Mouse (Mus musculus) CH12.LX (cell line): ENCODE results near the gene Actrt2. TPM values are rescaled to one million over a fixed set of nuclear protein-coding genes. Genes with fewer than 3 reads are reported as not detected.

ENCODE experiments used
- DNase-seq: peaks from one replicate; pipeline ENCODE4 v3.0.0-alpha.2; 2013; ENCODE audit errors: extremely low read depth
- H3K27ac ChIP-seq: 2 replicates; pipeline ENCODE4 v1.5.1; 2012; ENCODE audit warnings: low read depth, mild to moderate bottlenecking, control low read depth, moderate library complexity; ENCODE audit not compliant: insufficient read depth
- H3K27me3 ChIP-seq: replicated peaks from 2 replicates; pipeline ENCODE3; 2012; ENCODE audit warnings: inconsistent platforms
- H3K36me3 ChIP-seq, 2 experiments: replicated peaks in 1 of 2; 2 replicates each; pipeline versions ENCODE3 to v1.6.1; 2012; ENCODE audit warnings: inconsistent platforms in 1 of 2, low read length in 1 of 2, mild to moderate bottlenecking in 1 of 2, mixed read lengths in 1 of 2, moderate library complexity in 1 of 2; ENCODE audit not compliant: control insufficient read depth in 1 of 2, insufficient read depth in 1 of 2
- H3K4me1 ChIP-seq, 2 experiments: 2 replicates each; pipeline ENCODE4 v1.6.1; 2012; ENCODE audit warnings: inconsistent platforms in 1 of 2, moderate library complexity in 1 of 2; ENCODE audit not compliant: insufficient read depth in 2 of 2, control insufficient read depth in 1 of 2
- H3K4me2 ChIP-seq: 2 replicates; pipeline ENCODE4 v1.6.1; 2012; ENCODE audit warnings: low read depth, mild to moderate bottlenecking, control low read depth; ENCODE audit not compliant: poor library complexity, insufficient read depth, severe bottlenecking
- H3K4me3 ChIP-seq, 3 experiments: fragments of 150-350 bp in 1 of 3; sonication (generic) in 1 of 3; replicated peaks in 1 of 3; 2 replicates each; pipeline versions ENCODE3 to v1.5.1; 2011 to 2012; ENCODE audit warnings: low read depth in 2 of 3, low read length in 2 of 3, mild to moderate bottlenecking in 2 of 3, moderate library complexity in 2 of 3, control low read depth in 1 of 3, improper control_type of control experiment in 1 of 3, inconsistent platforms in 1 of 3, mixed read lengths in 1 of 3; ENCODE audit not compliant: poor library complexity in 1 of 3
- H3K79me2 ChIP-seq: replicated peaks from 2 replicates; pipeline ENCODE4 v1.6.1; 2012; ENCODE audit warnings: mild to moderate bottlenecking, moderate library complexity; ENCODE audit not compliant: control insufficient read depth, poor library complexity, insufficient read depth, severe bottlenecking; ENCODE audit errors: extremely low read depth
- H3K9ac ChIP-seq: 2 replicates; pipeline ENCODE4 v1.6.1; 2012; ENCODE audit warnings: low read depth, mild to moderate bottlenecking, control low read depth, moderate library complexity; ENCODE audit not compliant: insufficient read depth
- H3K9me3 ChIP-seq: replicated peaks from 2 replicates; pipeline ENCODE3; 2012; ENCODE audit warnings: low read length, inconsistent platforms, mixed read lengths
- CHD1 ChIP-seq: IDR thresholded peaks from 2 replicates; pipeline ENCODE4 v1.6.1; 2012; ENCODE audit warnings: low read depth, low read length, improper control_type of control experiment, inconsistent platforms
- CHD2 ChIP-seq: IDR thresholded peaks from 2 replicates; pipeline ENCODE4 v1.6.1; 2011; ENCODE audit warnings: low read length, improper control_type of control experiment
- ELF1 ChIP-seq: IDR thresholded peaks from 2 replicates; pipeline ENCODE4 v1.6.1; 2014; ENCODE audit warnings: low read depth, mild to moderate bottlenecking, inconsistent platforms, low read length, improper control_type of control experiment
- ETS1 ChIP-seq: conservative IDR thresholded peaks from 2 replicates; pipeline ENCODE4 v1.6.1; 2012; ENCODE audit warnings: low read depth, mild to moderate bottlenecking, inconsistent platforms, low read length, improper control_type of control experiment, moderate library complexity
- GABPA ChIP-seq: IDR thresholded peaks from 2 replicates; pipeline ENCODE4 v1.6.1; 2012; ENCODE audit warnings: low read depth, low read length, improper control_type of control experiment, inconsistent platforms; ENCODE audit not compliant: insufficient replicate concordance
- HCFC1 ChIP-seq: IDR thresholded peaks from 2 replicates; pipeline ENCODE4 v1.6.1; 2012; ENCODE audit warnings: low read depth, mild to moderate bottlenecking, inconsistent platforms, low read length, improper control_type of control experiment
- IRF4 ChIP-seq: IDR thresholded peaks from 2 replicates; pipeline ENCODE4 v1.6.1; 2014; ENCODE audit warnings: low read depth, mild to moderate bottlenecking, inconsistent platforms, low read length, improper control_type of control experiment
- JUN ChIP-seq: IDR thresholded peaks from 2 replicates; pipeline ENCODE4 v1.6.1; 2011; ENCODE audit warnings: low read depth, mild to moderate bottlenecking, low read length, improper control_type of control experiment, moderate library complexity; ENCODE audit not compliant: insufficient read depth
- JUND ChIP-seq: conservative IDR thresholded peaks from 2 replicates; pipeline ENCODE4 v1.6.1; 2011; ENCODE audit warnings: low read depth, low read length, improper control_type of control experiment
- KAT2A ChIP-seq: IDR thresholded peaks from 2 replicates; pipeline ENCODE4 v1.6.1; 2012; ENCODE audit warnings: low read length, improper control_type of control experiment, inconsistent platforms; ENCODE audit not compliant: insufficient replicate concordance
- MAFK ChIP-seq: IDR thresholded peaks from 2 replicates; pipeline ENCODE4 v1.6.1; 2011; ENCODE audit warnings: low read length, improper control_type of control experiment; ENCODE audit not compliant: insufficient replicate concordance
- MAZ ChIP-seq: IDR thresholded peaks from 2 replicates; pipeline ENCODE4 v1.6.1; 2012; ENCODE audit warnings: low read depth, mild to moderate bottlenecking, inconsistent platforms, low read length, improper control_type of control experiment, moderate library complexity
- MYC ChIP-seq: IDR thresholded peaks from 2 replicates; pipeline ENCODE4 v1.6.1; 2011; ENCODE audit warnings: low read depth, mild to moderate bottlenecking, improper control_type of control experiment, low read length
- NELFE ChIP-seq: IDR thresholded peaks from 2 replicates; pipeline ENCODE4 v1.6.1; 2011; ENCODE audit warnings: low read depth, low read length, improper control_type of control experiment
- POLR2A ChIP-seq: IDR thresholded peaks from 2 replicates; pipeline ENCODE4 v1.6.1; 2011; ENCODE audit warnings: low read depth, mild to moderate bottlenecking, improper control_type of control experiment, low read length
- POLR2AphosphoS2 ChIP-seq: IDR thresholded peaks from 2 replicates; pipeline ENCODE4 v1.6.1; 2011; ENCODE audit warnings: low read depth, low read length, improper control_type of control experiment
- RCOR1 ChIP-seq: conservative IDR thresholded peaks from 2 replicates; pipeline ENCODE4 v1.6.1; 2012; ENCODE audit warnings: low read depth, mild to moderate bottlenecking, inconsistent platforms, low read length, improper control_type of control experiment
- SIN3A ChIP-seq: IDR thresholded peaks from 2 replicates; pipeline ENCODE4 v1.6.1; 2012; ENCODE audit warnings: low read length, improper control_type of control experiment, inconsistent platforms
- TBP ChIP-seq: conservative IDR thresholded peaks from 2 replicates; pipeline ENCODE4 v1.6.1; 2011; ENCODE audit warnings: low read depth, low read length, improper control_type of control experiment
- TCF12 ChIP-seq: IDR thresholded peaks from 2 replicates; pipeline ENCODE4 v1.6.1; 2014; ENCODE audit warnings: low read depth, mild to moderate bottlenecking, inconsistent platforms, low read length, improper control_type of control experiment
- USF1 ChIP-seq: IDR thresholded peaks from 2 replicates; pipeline ENCODE4 v1.6.1; 2014; ENCODE audit warnings: low read depth, mild to moderate bottlenecking, inconsistent platforms, low read length, improper control_type of control experiment
- ZC3H11A ChIP-seq: IDR thresholded peaks from 2 replicates; pipeline ENCODE4 v1.6.1; 2012; ENCODE audit warnings: low read depth, mild to moderate bottlenecking, inconsistent platforms, low read length, improper control_type of control experiment
- ZKSCAN1 ChIP-seq: IDR thresholded peaks from 2 replicates; pipeline ENCODE4 v1.6.1; 2012; ENCODE audit warnings: low read depth, inconsistent platforms, low read length, improper control_type of control experiment, borderline replicate concordance
- ZNF384 ChIP-seq: IDR thresholded peaks from 2 replicates; pipeline ENCODE4 v1.6.1; 2012; ENCODE audit warnings: low read depth, low read length, improper control_type of control experiment, inconsistent platforms
- dilution Hi-C: fragments of 300-500 bp; cut with MboI; formaldehyde crosslinking; loops from 2 replicates; pipeline ENCODE4 v1.14.3; 2020; ENCODE audit warnings: low sequenced_read_pairs; ENCODE audit not compliant: extremely low pct_unique_long_range_greater_than_20kb, extremely low pct_ligation_motif_present
- in situ Hi-C: fragments of 300-500 bp; cut with MboI; formaldehyde crosslinking; loops from 3 replicates; pipeline ENCODE4 v1.14.3; 2019; ENCODE audit warnings: low sequenced_read_pairs, low pct_ligation_motif_present, low pct_unique_long_range_greater_than_20kb, mixed read lengths
- polyA plus RNA-seq: library from polyadenylated mRNA; unstranded; fragments of >175 nt; gene quantifications from 2 replicates; pipeline ENCODE4 v1.2.1, GENCODE M21; 2012; ENCODE audit warnings: low read depth; ENCODE audit not compliant: insufficient read length
- total RNA-seq, 2 experiments: library from RNA; depleted of rRNA; stranded (reverse); fragments of 300-350 nt in 1 of 2; fragments of >200 nt in 1 of 2; gene quantifications; 2 replicates each; pipeline ENCODE4 v1.2.3; 2012 to 2014

Gene Actrt2
- total and polyA plus RNA-seq, 3 experiments: not detected

- no peak for TF ChIP-seq KAT2A
- no peak for TF ChIP-seq MAFK
- TF ChIP-seq USF1: no peak
- no peak for TF ChIP-seq POLR2A
- TF ChIP-seq GABPA: no peak
- no peak for TF ChIP-seq RCOR1
- TF ChIP-seq POLR2AphosphoS2: no peak
- no peak for TF ChIP-seq MYC
- TF ChIP-seq JUN: no peak
- TF ChIP-seq ZKSCAN1: no peak
- no peak for TF ChIP-seq TBP
- no peak for TF ChIP-seq HCFC1
- no peak for TF ChIP-seq IRF4
- no peak for TF ChIP-seq ETS1
- no peak for TF ChIP-seq CHD1
- TF ChIP-seq ZC3H11A: no peak
- no peak for TF ChIP-seq NELFE
- TF ChIP-seq CHD2: no peak
- TF ChIP-seq JUND: no peak
- TF ChIP-seq ZNF384: no peak
- dilution Hi-C loops (no loop called here), in situ Hi-C loops (no loop called here)
- no peak for DNase-seq
- Histone ChIP-seq H3K27me3 (no peaks in the 10 kb centered on the region), H3K4me1 (no peaks in the 10 kb centered on the region), H3K79me2 (no peaks in the 10 kb centered on the region), H3K36me3 (no peaks in the 10 kb centered on the region), H3K27ac (no peak overlapping the region), H3K4me2 (no peak overlapping the region), H3K9me3 (peaks cover 93% of the 10 kb centered on the region), H3K9ac (no peak overlapping the region), H3K4me3 (no peak overlapping the region)
Observed at GRCm38 (mm10) chr4:154671232-154671912, 3.7 kb upstream of the Actrt2 start.

GRCm38 (mm10) chr4:154662681-154663215, 4.9 kb downstream of the Actrt2 start:
- no peak for TF ChIP-seq SIN3A
- no peak for TF ChIP-seq ZNF384
- no peak for TF ChIP-seq KAT2A
- no peak for TF ChIP-seq TCF12
- no peak for TF ChIP-seq ELF1
- no peak for TF ChIP-seq MAZ
- no peak for TF ChIP-seq JUN
- no peak for TF ChIP-seq MAFK
- DNase-seq: no peak
- Histone ChIP-seq H3K27me3 (no peaks in the 10 kb centered on the region), H3K9me3 (peaks cover 89% of the 10 kb centered on the region), H3K4me3 (no peak overlapping the region), H3K9ac (no peak overlapping the region), H3K36me3 (no peaks in the 10 kb centered on the region), H3K4me1 (no peaks in the 10 kb centered on the region), H3K27ac (no peak overlapping the region), H3K79me2 (no peaks in the 10 kb centered on the region), H3K4me2 (no peak overlapping the region)
- dilution Hi-C loops (no loop called here), in situ Hi-C loops (no loop called here)
